In the genomic region with DNA sequence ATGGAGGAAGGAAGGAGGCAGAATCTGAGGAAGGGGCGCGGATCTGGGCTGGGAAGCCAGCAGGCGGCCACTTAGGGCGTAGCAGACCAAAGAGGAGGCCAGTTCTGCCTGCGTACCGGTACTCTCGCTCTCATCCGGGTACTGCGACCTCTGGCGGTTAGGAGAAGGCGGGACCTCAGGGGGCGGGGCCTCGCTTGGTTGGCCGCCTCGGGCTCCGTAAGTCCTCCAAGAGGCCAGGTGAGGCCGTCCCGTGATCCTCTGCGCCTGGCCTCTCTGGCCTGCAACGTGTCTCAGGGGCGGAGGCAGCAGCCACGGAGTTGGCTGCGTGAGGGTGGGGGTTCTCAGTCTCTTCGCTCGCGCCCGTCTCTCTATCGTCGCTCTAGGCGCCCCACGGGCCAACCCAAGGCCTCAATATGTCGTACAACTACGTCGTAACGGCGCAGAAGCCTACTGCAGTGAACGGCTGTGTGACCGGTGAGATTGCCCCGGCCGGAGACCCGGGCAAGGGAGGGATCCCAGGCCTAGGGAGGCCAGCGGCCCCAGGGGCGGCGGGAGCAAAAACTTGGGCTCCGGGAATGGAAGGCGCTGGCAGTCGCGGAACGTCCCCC, we compare ENCODE assay signal across 8 mouse cellular contexts. TPM values are rescaled to one million over a fixed set of nuclear protein-coding genes. Genes with fewer than 3 reads are reported as not detected.
DNase-seq lines count a peak whose midpoint lies in the region; ATAC-seq lines count a peak whose summit lies in the region.

Gene Ddb1, plus strand, starts transcription at position 35 of the 608 bp plus-strand sequence.
Gene Tkfc, minus strand, starts transcription at position 362 of the 608 bp plus-strand sequence.

- peaks cover 56% of the 10 kb centered on the region for H3K4me1 ChIP-seq in heart, embryonic 13.5 days
- peaks cover 50% of the 10 kb centered on the region for H3K4me1 ChIP-seq in liver, embryonic 12.5 days
- H3K4me1 ChIP-seq in stomach, embryonic 15.5 days, result peaks cover 33% of the 10 kb centered on the region

- H3K9ac ChIP-seq in heart, embryonic 13.5 days, result peak within 1 kb of the TSS; percentile 98
- peak within 1 kb of the TSS; percentile 94 for H3K9ac ChIP-seq in liver, embryonic 12.5 days
- H3K9ac ChIP-seq in stomach, embryonic 15.5 days, result peak within 1 kb of the TSS; percentile 94

- H3K36me3 ChIP-seq in heart, embryonic 13.5 days, result peaks cover 36% of the 10 kb centered on the region
- H3K36me3 ChIP-seq in liver, embryonic 12.5 days, result peaks cover 40% of the 10 kb centered on the region
- peaks cover 26% of the 10 kb centered on the region for H3K36me3 ChIP-seq in stomach, embryonic 15.5 days

- peak; percentile 94 for ATAC-seq in erythroid progenitor cell, adult 5-6 weeks (replicated peaks; ENCODE audit: low FRiP score, poor library complexity, severe bottlenecking)
- peak; percentile 92 for ATAC-seq in heart, embryonic 13.5 days (ENCODE audit: extremely low read depth, insufficient number of reproducible peaks, low FRiP score, low TSS enrichment)
- peak; percentile 97 for ATAC-seq in liver, embryonic 12.5 days
- ATAC-seq in stomach, embryonic 15.5 days (ENCODE audit: insufficient read depth, low FRiP score, low read depth), result peak; percentile 98

- peak; percentile 98 for DNase-seq in CD4-positive helper T cell, adult 2 months (ENCODE audit: low read depth, low spot score)
- DNase-seq in brain, embryonic 18.5 days (ENCODE audit: low read depth, low spot score), result peak; percentile 93
- DNase-seq in kidney, postnatal 10 days, result peak; percentile 100
- peak; percentile 97 to 98 for DNase-seq in natural killer cell, adult 2 months (ENCODE audit: low spot score in 2 of 2)

- H3K4me3 ChIP-seq in heart, embryonic 13.5 days, result peak within 1 kb of the TSS; percentile 86
- peak within 1 kb of the TSS; percentile 82 for H3K4me3 ChIP-seq in liver, embryonic 12.5 days
- H3K4me3 ChIP-seq in stomach, embryonic 15.5 days (replicated peaks), result peak within 1 kb of the TSS; percentile 70

- no peaks in the 10 kb centered on the region for H3K9me3 ChIP-seq in heart, embryonic 13.5 days
- no peaks in the 10 kb centered on the region for H3K9me3 ChIP-seq in liver, embryonic 12.5 days (replicated peaks)
- no peaks in the 10 kb centered on the region for H3K9me3 ChIP-seq in stomach, embryonic 15.5 days

- H3K4me2 ChIP-seq in heart, embryonic 13.5 days, result peak within 1 kb of the TSS; percentile 91
- peak within 1 kb of the TSS; percentile 76 for H3K4me2 ChIP-seq in liver, embryonic 12.5 days
- H3K4me2 ChIP-seq in stomach, embryonic 15.5 days, result peak within 1 kb of the TSS; percentile 75

- H3K27ac ChIP-seq in heart, embryonic 13.5 days (replicated peaks), result peak within 1 kb of the TSS; percentile 88
- peak within 1 kb of the TSS; percentile 92 for H3K27ac ChIP-seq in liver, embryonic 12.5 days
- H3K27ac ChIP-seq in stomach, embryonic 15.5 days, result peak within 1 kb of the TSS; percentile 95

- 0% methylated on average over 49 of the region's 49 CpGs for WGBS in heart, embryonic 13.5 days
- under 1% methylated on average over 49 of the region's 49 CpGs for WGBS in liver, embryonic 12.5 days (ENCODE audit: insufficient replicate concordance)
- 0% methylated on average over 48 of the region's 49 CpGs for WGBS in stomach, embryonic 15.5 days

- H3K27me3 ChIP-seq in heart, embryonic 13.5 days (replicated peaks), result no peaks in the 10 kb centered on the region
- H3K27me3 ChIP-seq in liver, embryonic 12.5 days (replicated peaks), result no peaks in the 10 kb centered on the region
- no peaks in the 10 kb centered on the region for H3K27me3 ChIP-seq in stomach, embryonic 15.5 days (replicated peaks)

RNA-seq across cellular contexts. Expression of gene Ddb1, which starts in this region (rescaled TPM):
- 58.0 and 75.0 TPM in 2 replicates for total RNA-seq in erythroid progenitor cell, adult 5-6 weeks (2015; ENCODE audit: low replicate concordance)
- 168 and 208 TPM in 2 replicates for total RNA-seq in erythroid progenitor cell, adult 5-6 weeks (2017; ENCODE audit: low replicate concordance)
- polyA plus RNA-seq in heart, embryonic 13.5 days (2015; fragmentation: Nextera tagmentation; extraction: Ambion mirVana), result 252 and 255 TPM in 2 replicates
- 252 and 256 TPM in 2 replicates for polyA plus RNA-seq in liver, embryonic 12.5 days (2016; fragmentation: Nextera tagmentation; extraction: Ambion mirVana)
- polyA plus RNA-seq in stomach, embryonic 15.5 days (2015; fragmentation: Nextera tagmentation; extraction: Ambion mirVana), result 301 and 305 TPM in 2 replicates

RNA-seq across cellular contexts. Expression of gene Tkfc, which starts in this region (rescaled TPM):
- 4.6 and 6.1 TPM in 2 replicates for total RNA-seq in erythroid progenitor cell, adult 5-6 weeks (2015; ENCODE audit: low replicate concordance)
- 1.2 TPM in 1 of 2 replicates, not detected in the other for total RNA-seq in erythroid progenitor cell, adult 5-6 weeks (2017; ENCODE audit: low replicate concordance)
- polyA plus RNA-seq in heart, embryonic 13.5 days (2015; fragmentation: Nextera tagmentation; extraction: Ambion mirVana), result 9.1 and 11.0 TPM in 2 replicates
- polyA plus RNA-seq in liver, embryonic 12.5 days (2016; fragmentation: Nextera tagmentation; extraction: Ambion mirVana), result 10.1 and 10.2 TPM in 2 replicates
- 20.3 and 21.8 TPM in 2 replicates for polyA plus RNA-seq in stomach, embryonic 15.5 days (2015; fragmentation: Nextera tagmentation; extraction: Ambion mirVana)

Comparison
In these comparisons a context has a peak if more than half of its experiments do, and no peak if none do; other contexts are left out.
1. Peak in every context shown above with its lines: DNase-seq, ATAC-seq, H3K4me3 ChIP-seq and H3K27ac ChIP-seq.